Comparison of ENCODE assay signal across 12 mouse cellular contexts in genomic region chr9:47985356-47986111, GRCm38 (mm10).
DNase-seq lines count a peak whose midpoint lies in the region; ATAC-seq lines count a peak whose summit lies in the region.
"Had no signal": no experiment of that assay in that cellular context is flagged by ENCODE, and none has a peak within 500 bp of the region (broad histone marks: within the 10 kb centered on the region; RNA-seq: fewer than 3 reads in every experiment).

No protein-coding gene starts in this region.

- DNase-seq in cerebellum, postnatal 14 days: peak; percentile 15 to 34
- no peak for DNase-seq in cerebellum, adult 18-20 months
- peak; percentile 6 for DNase-seq in adrenal gland, postnatal 25 days
- peak; percentile 88 for DNase-seq in forebrain, embryonic 14.5 days (ENCODE audit: low spot score)
- DNase-seq in kidney, adult 8-10 months: no peak
- no peak for DNase-seq in thymus, postnatal 4 days
- DNase-seq in B cell, adult 2 months: no peak
- DNase-seq: cerebellum, adult 9-10 months; gastrocnemius, postnatal 14 days had no signal

- no peak overlapping the region for H3K4me2 ChIP-seq in forebrain, embryonic 14.5 days (ENCODE audit: low read length)
- H3K4me2 ChIP-seq in hindbrain, embryonic 16.5 days (ENCODE audit: low read length): no peak overlapping the region

- H3K9ac ChIP-seq in forebrain, embryonic 14.5 days (ENCODE audit: low read length): no peak overlapping the region
- H3K9ac ChIP-seq in hindbrain, embryonic 16.5 days (ENCODE audit: low read depth, low read length): no peak overlapping the region
- H3K9ac ChIP-seq: liver, embryonic 14.5 days had no signal

- H3K9me3 ChIP-seq in forebrain, embryonic 14.5 days (replicated peaks; ENCODE audit: control insufficient read depth, low read length): no peaks in the 10 kb centered on the region
- no peaks in the 10 kb centered on the region for H3K9me3 ChIP-seq in hindbrain, embryonic 16.5 days (ENCODE audit: control insufficient read depth, low read length)

- WGBS in forebrain, embryonic 14.5 days: 39% methylated on average over 11 of the region's 11 CpGs
- WGBS in hindbrain, embryonic 16.5 days: 36% methylated on average over 11 of the region's 11 CpGs

- H3K4me3 ChIP-seq in forebrain, embryonic 14.5 days (ENCODE audit: low read depth, low read length): no peak overlapping the region
- no peak overlapping the region for H3K4me3 ChIP-seq in hindbrain, embryonic 16.5 days (ENCODE audit: low read length)

- H3K36me3 ChIP-seq in forebrain, embryonic 14.5 days (ENCODE audit: control insufficient read depth, insufficient read depth, low read length): no peaks in the 10 kb centered on the region
- no peaks in the 10 kb centered on the region for H3K36me3 ChIP-seq in hindbrain, embryonic 16.5 days (ENCODE audit: control insufficient read depth, insufficient read depth, low read length)

- peaks cover 13% of the 10 kb centered on the region; the same call in 1 of the 2 replicates for H3K4me1 ChIP-seq in forebrain, embryonic 14.5 days (ENCODE audit: control insufficient read depth, insufficient read depth, low read length)
- no peaks in the 10 kb centered on the region for H3K4me1 ChIP-seq in hindbrain, embryonic 16.5 days (ENCODE audit: control insufficient read depth, insufficient read depth, low read depth, low read length)

- H3K27me3 ChIP-seq in forebrain, embryonic 14.5 days (replicated peaks; ENCODE audit: control insufficient read depth, insufficient read depth, low read length): no peaks in the 10 kb centered on the region
- no peaks in the 10 kb centered on the region for H3K27me3 ChIP-seq in hindbrain, embryonic 16.5 days (replicated peaks; ENCODE audit: control insufficient read depth, insufficient read depth, low read length)

- ATAC-seq in forebrain, embryonic 14.5 days: peak; percentile 95
- ATAC-seq in hindbrain, embryonic 16.5 days: peak; percentile 79

- peak overlapping the region; percentile 77 for H3K27ac ChIP-seq in forebrain, embryonic 14.5 days (ENCODE audit: low read depth, low read length)
- H3K27ac ChIP-seq in hindbrain, embryonic 16.5 days (ENCODE audit: low read depth, low read length): no peak overlapping the region
- H3K27ac ChIP-seq: kidney, postnatal 0 days; liver, embryonic 14.5 days had no signal

Comparison
In these comparisons a context has a peak if more than half of its experiments do, and no peak if none do; other contexts are left out.
1. DNase-seq: peak in cerebellum, postnatal 14 days (2 of 2), adrenal gland, postnatal 25 days (single experiment) and forebrain, embryonic 14.5 days (single experiment); none in cerebellum, adult 18-20 months (0 of 2), kidney, adult 8-10 months (0 of 2), thymus, postnatal 4 days (single experiment) and B cell, adult 2 months (0 of 2).